Comparison of ENCODE assay signal across 16 mouse cellular contexts in the genomic region with DNA sequence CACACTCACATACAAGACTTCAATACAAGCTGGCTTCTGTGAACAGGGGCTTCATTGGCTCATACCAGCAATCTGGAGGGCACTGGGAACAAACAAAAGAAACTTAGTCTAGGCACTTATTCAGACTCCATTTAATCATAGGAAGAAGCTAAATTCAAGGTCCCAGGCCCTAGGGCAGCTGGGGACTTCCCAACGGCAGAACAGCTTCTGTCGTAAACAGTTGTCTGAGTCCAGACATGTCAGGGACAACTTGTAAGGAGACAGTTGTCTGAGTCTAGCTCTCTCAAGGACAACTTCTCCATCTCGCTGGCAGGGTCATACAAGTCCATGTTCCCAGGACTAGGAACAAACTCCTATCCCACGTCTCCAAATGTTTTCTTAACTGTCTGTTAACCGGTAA. TPM values are rescaled to one million over a fixed set of nuclear protein-coding genes. Genes with fewer than 3 reads are reported as not detected.
A peak's percentile ranks its signal among the peaks of the same experiment; 100 is the strongest.
DNase-seq lines count a peak whose midpoint lies in the region.
"Had no signal": no experiment of that assay in that cellular context is flagged by ENCODE, and none has a peak within 500 bp of the region (broad histone marks: within the 10 kb centered on the region; RNA-seq: fewer than 3 reads in every experiment).

No protein-coding gene starts in this region.

- peak; percentile 67 for DNase-seq in adrenal gland, adult 2 months
- DNase-seq in adrenal gland, postnatal 25 days: no peak
- peak; percentile 51 for DNase-seq in ovary, adult 18-20 months (ENCODE audit: low spot score)
- no peak for DNase-seq in ovary, postnatal 10 days (ENCODE audit: low spot score)
- peak; percentile 62 for DNase-seq in adrenal gland, postnatal 14 days
- DNase-seq in layer of hippocampus, postnatal 36 days: no peak
- DNase-seq: B cell, adult 2 months; cerebellum, adult 18-20 months; cerebellum, adult 9-10 months; cerebellum, postnatal 14 days; gastrocnemius, postnatal 25 days; heart, adult 18-20 months; heart, postnatal 10 days; heart, postnatal 4 days; kidney, adult 18-20 months had no signal

RNA-seq across cellular contexts. Expression of a gene that starts 2.8 kb away (rescaled TPM):
- 10 to 100 TPM; 50.0 to 68.7 TPM for total RNA-seq in adrenal gland, adult 2 months (2021)
- polyA plus RNA-seq in adrenal gland, adult 2 months (2012; rRNA removed): 53.3 and 66.0 TPM in 2 replicates
- total RNA-seq in adrenal gland, postnatal 25 days (2021): 60.7 and 70.8 TPM in 2 replicates
- total RNA-seq in adrenal gland, postnatal 14 days (2021): 63.7 and 65.9 TPM in 2 replicates
- total RNA-seq in layer of hippocampus, postnatal 36 days (2021): 10 to 100 TPM; 39.0 to 43.9 TPM

RNA-seq across cellular contexts. Expression of a gene that starts 50.3 kb away (rescaled TPM):
- 1 to 10 TPM in 1 of 2 experiments, under 1 TPM in 1; 0.95 to 2.0 TPM for total RNA-seq in adrenal gland, adult 2 months (2021)
- 0.89 and 0.97 TPM in 2 replicates for polyA plus RNA-seq in adrenal gland, adult 2 months (2012; rRNA removed)
- total RNA-seq in adrenal gland, postnatal 25 days (2021): 2.0 and 3.7 TPM in 2 replicates
- total RNA-seq in adrenal gland, postnatal 14 days (2021): 2.9 and 3.0 TPM in 2 replicates
- 10 to 100 TPM; 40.7 to 44.2 TPM for total RNA-seq in layer of hippocampus, postnatal 36 days (2021)
- polyA plus RNA-seq: G1E had no signal

Comparison
In these comparisons a context has a peak if more than half of its experiments do, and no peak if none do; other contexts are left out.
1. DNase-seq: peak in adrenal gland, adult 2 months (single experiment), ovary, adult 18-20 months (single experiment) and adrenal gland, postnatal 14 days (single experiment); none in adrenal gland, postnatal 25 days (single experiment), ovary, postnatal 10 days (single experiment) and layer of hippocampus, postnatal 36 days (0 of 2).